Mouse (Mus musculus): ENCODE measurements around the gene Alg6.

Alg6 gene

DNA sequence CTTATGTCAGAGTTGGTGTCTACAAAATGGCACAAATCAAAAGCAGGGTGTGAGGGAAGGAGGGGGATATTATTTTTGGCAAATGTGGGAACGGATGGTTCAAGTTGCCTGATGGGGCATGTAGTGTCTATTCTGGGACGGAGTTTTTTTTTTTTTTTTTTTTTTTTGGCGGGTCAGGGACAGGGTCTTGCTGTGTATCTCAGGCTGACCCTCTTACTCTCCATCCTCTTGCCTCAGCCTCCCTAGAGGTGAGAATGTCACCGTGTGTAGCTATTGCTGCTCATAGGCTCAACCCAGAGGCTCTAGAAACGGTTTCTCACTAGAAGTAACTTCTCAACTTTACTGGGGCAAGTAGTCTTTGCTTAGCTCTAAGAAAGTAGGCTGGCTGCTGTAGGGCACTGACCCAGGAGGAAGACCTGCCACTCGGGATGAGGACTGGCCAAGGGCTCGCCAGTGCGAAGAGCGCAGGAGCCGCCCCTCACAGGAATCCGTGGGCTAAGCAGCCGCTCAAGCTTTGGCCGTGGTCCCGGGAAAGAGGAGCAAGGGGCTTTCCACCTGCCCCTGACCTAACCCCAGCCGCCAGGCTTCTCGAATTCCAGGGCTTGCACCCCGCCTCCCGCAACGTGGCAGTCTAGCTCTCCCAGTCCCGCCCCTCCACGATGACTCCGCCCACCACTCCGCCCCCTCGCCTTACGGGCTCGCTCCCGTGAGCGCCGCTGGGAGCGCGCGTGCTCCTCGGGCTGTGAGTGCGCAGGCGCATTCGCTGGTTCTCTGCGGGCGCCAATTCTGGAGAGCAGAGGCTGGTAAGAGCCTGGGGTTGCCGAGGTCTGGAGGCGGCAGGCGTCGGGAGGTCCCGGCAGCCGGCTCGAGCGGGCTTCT is at the start of gene Alg6:
Gene Alg6 (plus strand): TSS at position 761 of the 879 bp plus-strand sequence.
- peak; percentile 95 for DNase-seq (ENCODE audit: low read depth)

DNA sequence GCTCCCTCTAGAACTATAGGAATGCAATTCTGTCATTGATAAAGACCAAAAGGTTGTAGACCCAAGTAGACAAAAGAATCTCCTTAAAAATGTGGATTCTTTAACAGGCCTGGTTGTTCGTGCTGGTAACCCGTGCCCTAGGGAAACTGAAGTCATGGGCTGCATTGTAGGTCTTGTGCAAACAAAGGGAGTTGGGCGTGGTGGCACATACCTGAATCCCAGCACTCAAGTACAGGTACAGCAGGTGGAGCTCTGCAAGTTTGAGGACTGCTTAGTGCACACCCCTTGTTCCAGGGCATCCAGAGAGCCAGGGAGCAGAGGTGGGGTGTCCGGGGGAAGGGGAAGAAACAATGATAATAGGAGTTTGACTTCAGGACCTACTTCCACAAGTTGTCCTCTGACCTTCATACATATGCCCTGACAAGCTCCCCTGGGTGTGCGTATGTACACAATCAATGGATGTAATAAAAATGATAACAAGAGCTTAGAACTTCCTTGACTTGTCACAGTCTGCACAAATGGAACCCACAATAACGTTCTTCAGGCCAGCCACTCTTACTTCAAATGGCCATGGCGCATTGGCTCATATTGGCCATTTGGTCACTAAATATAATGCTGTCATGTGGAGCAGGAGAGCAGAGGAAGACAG is 45.1 kb upstream of the Alg6 start:
- no peak for DNase-seq (ENCODE audit: low read depth)

DNA sequence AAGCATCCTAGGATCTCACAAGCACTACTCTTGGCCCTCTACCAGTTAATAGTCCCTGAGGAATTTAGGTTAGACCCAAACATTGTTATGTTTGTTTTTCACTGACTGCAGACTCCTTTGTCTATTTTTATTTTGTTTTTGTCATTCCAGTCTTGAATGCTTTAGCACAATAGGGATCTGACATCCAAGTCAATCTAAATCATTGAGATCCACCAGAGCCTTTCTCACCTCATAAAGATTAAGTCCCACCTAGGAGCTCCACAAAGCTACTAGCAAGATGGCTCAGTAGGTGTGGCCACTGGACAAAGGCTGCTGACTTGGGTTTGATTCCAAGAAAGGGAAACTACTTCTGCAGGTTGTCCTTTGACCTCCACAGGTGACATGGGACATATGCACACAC is 40.3 kb upstream of the Alg6 start:
- no peak for DNase-seq (ENCODE audit: low read depth)

DNA sequence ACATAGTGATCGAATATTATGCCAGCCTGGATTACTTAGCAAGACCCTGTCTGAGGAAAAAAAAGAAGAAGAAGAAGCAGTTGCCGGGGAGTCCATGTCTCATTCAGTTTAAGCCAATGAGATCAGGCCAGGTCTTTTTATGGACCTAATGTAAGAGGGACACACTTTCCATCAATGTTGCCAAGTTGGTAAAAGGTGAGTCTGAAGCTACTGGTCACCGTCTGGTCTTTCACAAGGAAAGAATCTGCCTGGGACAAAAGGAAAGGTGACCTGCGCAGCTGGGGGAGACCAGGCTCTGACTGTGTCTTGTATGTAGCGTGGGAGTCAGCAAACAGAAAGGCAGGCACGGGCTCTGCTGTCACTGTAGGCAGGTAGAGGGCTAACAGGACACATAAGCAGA is 31.5 kb upstream of the Alg6 start:
- no peak for DNase-seq (ENCODE audit: low read depth)

DNA sequence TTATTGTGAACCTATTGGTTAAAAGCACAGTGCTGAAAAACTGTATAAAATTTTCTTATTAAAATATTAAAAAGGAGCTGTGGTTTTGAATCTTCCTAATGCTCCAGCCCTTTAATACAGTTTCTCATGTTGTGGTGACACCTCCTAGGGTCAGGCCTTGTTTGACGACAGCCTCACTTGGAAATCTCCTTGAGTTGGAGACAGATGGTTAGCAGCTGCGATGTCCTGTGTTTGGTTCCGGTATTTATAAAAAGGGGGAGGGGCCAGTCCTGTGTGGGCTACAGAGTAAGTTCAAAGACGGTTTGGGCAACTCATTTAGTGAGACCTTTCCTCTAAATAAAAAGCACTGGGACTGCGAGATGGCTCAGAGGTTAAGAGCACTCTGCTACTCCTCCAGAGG is 29.2 kb upstream of the Alg6 start:
- no peak for DNase-seq (ENCODE audit: low read depth)

DNA sequence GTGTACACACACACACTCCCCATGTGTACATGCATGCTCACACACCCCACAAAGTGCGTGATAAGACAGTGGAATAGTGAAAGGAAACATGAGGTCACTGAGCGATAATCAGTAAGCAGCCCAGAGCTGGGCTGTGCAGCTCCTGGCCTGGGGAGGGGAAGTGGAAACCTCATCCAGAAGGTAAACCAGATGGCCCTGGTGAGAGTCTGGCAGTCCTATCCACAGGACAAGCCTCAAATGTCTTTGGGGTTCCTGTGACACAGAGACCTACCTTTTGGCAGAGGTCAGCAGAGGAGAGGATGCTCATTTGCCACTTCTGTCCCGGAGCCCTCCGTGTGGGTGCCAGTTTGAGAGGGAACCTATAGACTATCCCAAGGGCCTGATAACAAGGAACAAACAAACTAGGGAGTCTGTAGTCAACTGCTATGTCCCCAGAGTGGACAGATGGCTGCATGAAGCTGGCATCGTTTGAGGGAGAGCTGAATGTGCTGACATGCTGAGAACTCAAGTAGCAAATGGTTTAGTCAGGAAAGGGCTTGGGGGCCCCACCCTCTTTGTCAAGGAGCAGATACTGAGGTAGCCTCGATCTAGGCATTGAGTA is 2.8 kb upstream of the Alg6 start:
- no peak for DNase-seq (ENCODE audit: low read depth)

DNA sequence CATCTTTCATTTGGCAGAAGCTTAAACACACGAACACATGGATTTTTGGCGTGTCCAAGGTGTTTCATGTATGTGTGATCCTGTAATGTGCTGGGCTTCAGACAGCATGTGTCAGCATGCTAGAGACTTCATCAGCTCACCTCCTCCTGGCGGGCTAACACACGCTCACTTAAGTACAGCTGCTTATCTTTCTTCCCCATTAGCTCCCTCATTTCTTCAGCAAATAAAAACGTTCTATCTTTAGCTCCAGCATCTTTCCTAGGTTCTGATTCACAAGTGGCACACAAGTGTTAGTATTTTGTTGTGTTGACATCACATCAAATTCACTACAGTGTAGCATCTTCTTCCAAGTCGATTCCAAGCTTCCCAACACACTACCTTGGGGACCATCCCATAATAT is 1.5 kb upstream of the Alg6 start:
- no peak for DNase-seq (ENCODE audit: low read depth)

DNA sequence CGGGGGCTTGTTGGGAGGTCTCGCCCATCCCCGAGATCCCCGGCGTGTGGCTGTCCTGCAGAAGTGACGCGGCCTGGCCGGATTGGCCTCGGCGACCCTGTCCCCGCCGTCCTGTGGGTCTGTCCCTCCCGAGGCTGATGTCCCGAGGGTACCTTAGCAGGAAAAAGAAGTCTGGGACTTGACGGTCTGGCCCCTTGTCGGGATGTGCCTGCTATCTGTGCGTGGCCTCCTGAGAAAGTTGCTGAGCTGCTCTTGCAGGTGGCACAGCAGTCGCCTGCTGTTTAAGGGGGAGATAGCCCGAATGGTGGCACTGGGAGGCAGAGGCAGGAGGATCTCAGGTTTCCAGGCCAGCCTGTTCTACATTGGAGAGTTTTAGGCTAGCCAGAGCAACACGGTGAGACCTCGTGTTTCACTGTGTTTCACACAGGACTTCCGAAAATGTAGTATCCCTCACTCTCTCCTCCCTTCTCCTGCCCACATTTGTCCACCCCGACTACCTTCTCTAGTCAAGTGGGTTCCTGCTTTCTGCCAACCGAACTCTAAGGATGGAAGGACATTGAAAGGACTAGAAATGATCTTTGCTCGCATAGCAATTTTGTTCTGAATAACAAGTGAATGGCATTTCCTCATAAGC is 436 bp downstream of the Alg6 start:
- no peak for DNase-seq (ENCODE audit: low read depth)

DNA sequence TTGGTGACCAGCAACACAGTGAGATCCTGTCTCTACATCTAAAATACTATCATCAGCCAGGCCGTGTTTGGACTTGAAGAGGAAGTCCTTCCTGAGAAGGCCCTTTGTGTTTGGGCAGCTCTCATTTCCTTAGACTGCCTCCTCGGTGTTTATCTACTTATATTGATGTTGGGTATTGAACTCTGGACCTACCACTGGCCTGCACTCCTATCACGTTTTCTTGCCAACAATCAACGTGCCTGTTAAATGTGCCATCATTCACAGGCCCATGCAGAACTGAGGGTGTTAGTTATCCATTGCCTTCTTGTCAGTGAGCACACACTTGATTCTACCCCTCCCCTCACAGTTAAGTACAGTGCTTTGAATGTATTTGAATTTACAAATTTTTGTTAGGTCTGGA is 2.4 kb downstream of the Alg6 start:
- DNase-seq (ENCODE audit: low read depth), result no peak

DNA sequence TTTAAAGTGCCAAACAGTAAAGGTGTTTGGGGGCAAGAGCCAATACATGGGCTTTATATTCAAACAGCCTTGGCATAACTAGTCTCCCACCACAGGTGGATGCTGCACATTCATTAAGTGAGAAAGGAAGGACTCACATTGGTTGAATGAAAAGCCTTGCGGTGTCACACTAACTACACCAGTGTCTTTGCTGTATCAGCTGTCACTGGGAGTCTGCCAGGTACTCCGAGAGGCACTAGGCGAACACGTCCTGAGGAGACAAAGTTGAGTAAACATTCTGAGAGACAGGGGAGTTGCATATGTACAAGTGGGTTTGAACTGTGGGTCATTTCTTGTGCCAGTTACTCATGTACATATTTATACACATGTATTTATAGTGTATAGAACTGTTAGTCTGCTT is 8.9 kb downstream of the Alg6 start:
- no peak for DNase-seq (ENCODE audit: low read depth)

DNA sequence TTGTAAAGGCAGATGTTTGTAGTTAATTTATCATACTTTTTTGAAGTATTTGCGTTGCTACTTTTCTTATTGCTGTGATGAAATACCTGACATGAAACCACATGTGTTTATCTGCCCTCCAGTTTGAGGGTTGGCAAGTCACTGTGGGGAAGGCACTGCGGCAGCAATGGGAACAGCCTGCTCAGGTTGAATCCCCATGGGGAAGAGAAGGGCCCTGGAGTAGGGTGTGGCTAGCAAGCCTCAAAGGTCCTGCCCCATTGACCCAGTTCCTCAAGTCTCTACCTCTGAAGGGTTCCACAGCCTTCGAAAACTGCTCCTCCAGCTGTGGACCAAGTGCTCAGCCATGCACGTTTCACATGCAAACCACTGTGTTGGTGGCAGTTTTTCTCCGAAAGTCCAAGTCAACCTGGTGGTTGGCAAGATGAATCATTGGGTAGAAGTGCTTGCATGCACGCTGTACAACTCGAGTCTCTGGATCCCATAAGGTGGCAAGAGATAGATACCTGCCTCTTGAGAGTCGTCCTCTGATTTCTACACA is 10.5 kb downstream of the Alg6 start:
- no peak for DNase-seq (ENCODE audit: low read depth)

DNA sequence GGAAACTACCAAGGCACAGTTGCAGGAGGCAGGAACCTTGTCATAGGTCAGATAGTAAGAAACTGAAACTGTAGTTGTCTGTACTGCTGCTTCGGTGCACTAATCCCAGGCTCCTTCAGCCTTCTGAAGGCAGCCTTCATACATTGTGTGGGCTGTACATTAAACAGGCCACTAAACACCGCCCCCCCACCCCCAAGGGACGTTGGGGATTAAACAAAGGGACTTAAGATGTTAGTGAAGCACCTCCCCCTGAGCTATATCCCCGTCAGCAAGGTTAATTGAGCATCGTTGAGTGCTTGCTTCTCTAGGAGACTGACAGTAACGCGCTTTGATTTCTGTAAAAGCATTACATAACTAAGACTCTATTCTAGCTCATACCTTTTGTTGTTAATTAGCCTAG is 24.4 kb downstream of the Alg6 start:
- DNase-seq (ENCODE audit: low read depth), result no peak

DNA sequence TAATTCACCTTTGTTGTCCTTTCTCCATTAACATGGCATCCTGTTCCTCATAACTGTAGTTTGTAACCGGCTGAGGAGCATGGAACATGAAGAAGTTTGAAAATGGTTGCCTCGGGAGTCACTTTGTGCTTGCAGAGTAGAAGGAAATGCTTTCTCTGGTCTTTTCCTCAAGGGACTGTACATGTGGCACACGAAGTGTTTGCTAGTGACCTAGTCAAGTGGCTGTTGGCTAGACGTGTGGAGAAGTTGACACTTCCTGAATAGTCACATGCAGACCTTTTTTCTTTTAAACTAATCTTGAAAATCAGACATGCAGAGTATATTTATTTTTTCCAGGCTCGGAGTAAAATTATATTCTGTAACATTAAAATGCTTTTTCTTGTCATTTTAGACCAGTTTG is 37.0 kb downstream of the Alg6 start:
- DNase-seq (ENCODE audit: low read depth), result no peak

DNA sequence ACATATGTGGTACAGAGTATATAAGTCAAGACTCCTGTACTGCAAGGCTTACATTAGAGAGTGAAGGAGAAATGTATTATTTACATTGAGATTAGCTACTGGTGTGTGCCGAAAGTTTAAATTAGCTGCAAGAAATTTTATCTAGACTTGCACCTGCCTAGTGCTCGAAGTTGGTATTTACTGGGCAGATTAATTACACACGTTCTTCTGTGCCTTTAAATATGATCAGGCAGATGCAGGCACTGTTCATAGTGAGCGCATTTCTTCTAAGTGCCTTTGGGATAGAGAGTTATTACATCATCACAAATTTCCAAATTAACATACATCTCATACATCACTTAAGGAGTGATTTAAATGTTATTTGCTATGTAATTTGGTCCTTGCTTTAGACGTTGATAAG is 50.8 kb downstream of the Alg6 start:
- DNase-seq (ENCODE audit: low read depth), result no peak

DNA sequence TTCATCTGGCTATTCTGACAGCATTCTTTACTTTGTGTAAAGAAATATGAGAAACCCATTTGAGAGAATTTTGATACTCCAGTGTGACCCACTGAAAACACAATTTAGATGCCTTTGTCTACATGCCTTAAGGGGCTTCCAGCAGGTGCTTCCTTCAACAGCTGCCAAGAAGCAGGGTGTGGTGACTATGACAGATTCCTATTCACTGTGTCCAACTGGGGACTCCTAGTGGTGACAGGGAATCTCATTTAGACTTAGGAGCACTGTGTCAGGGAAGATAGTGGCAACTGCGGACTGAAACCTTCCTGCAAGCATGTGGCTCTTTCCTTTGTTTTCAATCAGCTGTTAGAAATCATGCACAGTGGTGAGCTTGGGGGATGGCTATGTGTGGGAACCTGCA is 51.3 kb downstream of the Alg6 start:
- DNase-seq (ENCODE audit: low read depth), result no peak

DNA sequence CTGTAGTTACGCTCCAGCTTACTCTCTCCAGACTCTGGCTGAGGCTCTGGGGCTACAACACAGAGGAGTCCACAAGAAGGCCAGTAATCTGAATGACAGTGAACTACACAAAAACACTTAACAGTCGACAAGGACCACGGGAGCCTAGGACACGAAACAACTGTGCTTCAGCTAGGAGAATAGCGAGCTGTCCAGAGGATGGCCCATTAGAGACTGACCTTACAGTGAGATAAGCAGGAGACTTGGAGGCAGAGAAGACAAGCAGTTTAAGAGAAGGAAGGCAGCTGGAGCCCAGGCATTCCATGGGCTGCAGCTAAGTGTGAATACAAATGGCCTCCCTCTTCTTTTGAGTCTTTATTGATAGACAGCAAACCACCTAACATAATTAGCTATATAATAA is 55.1 kb downstream of the Alg6 start:
- DNase-seq (ENCODE audit: low read depth), result no peak

DNA sequence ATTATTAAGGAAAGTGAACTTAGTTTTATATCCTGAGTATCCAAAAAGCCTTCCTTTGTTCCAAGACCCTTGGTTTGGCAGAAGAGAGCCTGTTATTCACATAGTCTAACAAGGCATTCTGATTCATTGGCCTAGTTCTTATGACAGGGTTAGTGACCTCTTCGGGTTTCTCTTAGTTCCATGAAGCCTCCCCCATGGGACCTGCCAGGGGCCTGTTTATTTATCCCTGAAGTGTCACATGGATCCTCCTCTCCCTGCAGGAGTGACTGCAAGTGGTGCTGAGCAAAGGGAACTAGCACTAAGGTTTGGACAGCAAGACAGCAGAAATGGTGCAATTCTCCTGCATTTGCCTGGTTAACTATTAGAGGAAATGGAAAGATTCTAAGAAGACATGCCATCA is 57.6 kb downstream of the Alg6 start:
- no peak for DNase-seq (ENCODE audit: low read depth)

DNA sequence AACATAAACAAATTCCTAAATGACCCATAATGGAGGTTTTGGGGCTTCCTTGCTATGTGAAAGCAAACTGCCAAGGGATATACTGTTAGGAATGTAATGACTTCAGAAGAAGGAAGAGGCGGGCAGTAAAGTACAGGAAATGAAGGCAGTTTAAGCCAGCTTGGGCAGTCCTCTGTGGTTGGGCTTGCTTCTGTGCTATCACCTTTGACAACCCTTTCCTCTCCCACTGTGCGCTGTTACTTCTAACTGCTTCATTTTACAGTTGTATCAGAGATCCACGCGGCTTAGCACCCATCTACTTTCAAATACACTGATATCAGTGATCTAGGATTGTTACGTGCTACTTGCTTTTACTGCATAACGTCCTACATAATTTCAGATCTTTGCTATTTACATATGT is 76.9 kb downstream of the Alg6 start:
- DNase-seq (ENCODE audit: low read depth), result no peak
